Mouse (Mus musculus) liver, adult 2 months (tissue): ENCODE measurements around the gene Gse1. TPM values are rescaled to one million over a fixed set of nuclear protein-coding genes. Genes with fewer than 3 reads are reported as not detected.

ENCODE experiments used
- DNase-seq: peaks from one replicate; pipeline ENCODE4 v3.0.0-alpha.2; 2011; ENCODE audit warnings: low read depth, low spot score; ENCODE audit errors: extremely low read depth
- H3K27ac ChIP-seq: fragments of 200-500 bp; replicated peaks from 2 replicates; pipeline ENCODE4 v1.5.1; 2012; ENCODE audit warnings: low read depth, mild to moderate bottlenecking, control low read depth, inconsistent platforms, low read length; ENCODE audit not compliant: insufficient read depth
- H3K27me3 ChIP-seq: fragments of 200-500 bp; 2 replicates; pipeline ENCODE4 v1.6.1; 2012; ENCODE audit warnings: mild to moderate bottlenecking, moderate library complexity, low read length, inconsistent platforms; ENCODE audit not compliant: control insufficient read depth, insufficient read depth
- H3K36me3 ChIP-seq: fragments of 200-500 bp; 2 replicates; pipeline ENCODE4 v1.6.1; 2012; ENCODE audit warnings: low read length, inconsistent platforms; ENCODE audit not compliant: control insufficient read depth, insufficient read depth
- H3K4me1 ChIP-seq: fragments of 200-500 bp; 2 replicates; pipeline ENCODE4 v1.6.1; 2011; ENCODE audit warnings: low read length; ENCODE audit not compliant: control insufficient read depth, insufficient read depth
- H3K4me3 ChIP-seq: fragments of 200-500 bp; 2 replicates; pipeline ENCODE4 v1.5.1; 2011; ENCODE audit warnings: low read depth, mild to moderate bottlenecking, control low read depth, low read length, moderate library complexity; ENCODE audit not compliant: insufficient read depth
- H3K79me2 ChIP-seq: fragments of 200-500 bp; 2 replicates; pipeline ENCODE4 v1.6.1; 2012; ENCODE audit warnings: inconsistent platforms, mild to moderate bottlenecking, low read length, moderate library complexity; ENCODE audit not compliant: control insufficient read depth, insufficient read depth
- H3K9ac ChIP-seq: fragments of 200-500 bp; 2 replicates; pipeline ENCODE4 v1.6.1; 2012; ENCODE audit warnings: low read depth, mild to moderate bottlenecking, control low read depth, inconsistent platforms, low read length
- CTCF ChIP-seq: fragments of 200-500 bp; IDR thresholded peaks from 2 replicates; pipeline ENCODE4 v1.5.1; 2011; ENCODE audit warnings: low read depth, low read length, control low read depth
- POLR2A ChIP-seq: fragments of 200-500 bp; IDR thresholded peaks from 2 replicates; pipeline ENCODE4 v1.6.1; 2011; ENCODE audit warnings: low read length, control low read depth; ENCODE audit not compliant: insufficient read depth; ENCODE audit errors: extremely low read depth
- WGBS: fragments of 180-500 bp; shearing (Covaris S2); methylation state at CpG from one replicate; pipeline ENCODE4 v1.1.7; 2018; 5-methylcytosine and 5-hydroxymethylcytosine counted together
- polyA plus RNA-seq: library from polyadenylated mRNA; depleted of rRNA; stranded (reverse); fragments of >200 nt; gene quantifications from 2 replicates; pipeline ENCODE4 v1.2.3, GENCODE M21; 2012
- total RNA-seq: library from RNA; depleted of rRNA; stranded (reverse); fragments of >200 nt; gene quantifications from 2 replicates; pipeline ENCODE4 v1.2.3, GENCODE M21; 2014

Gse1 gene
- total and polyA plus RNA-seq, 2 experiments = 2.6 to 10.0 TPM

DNA sequence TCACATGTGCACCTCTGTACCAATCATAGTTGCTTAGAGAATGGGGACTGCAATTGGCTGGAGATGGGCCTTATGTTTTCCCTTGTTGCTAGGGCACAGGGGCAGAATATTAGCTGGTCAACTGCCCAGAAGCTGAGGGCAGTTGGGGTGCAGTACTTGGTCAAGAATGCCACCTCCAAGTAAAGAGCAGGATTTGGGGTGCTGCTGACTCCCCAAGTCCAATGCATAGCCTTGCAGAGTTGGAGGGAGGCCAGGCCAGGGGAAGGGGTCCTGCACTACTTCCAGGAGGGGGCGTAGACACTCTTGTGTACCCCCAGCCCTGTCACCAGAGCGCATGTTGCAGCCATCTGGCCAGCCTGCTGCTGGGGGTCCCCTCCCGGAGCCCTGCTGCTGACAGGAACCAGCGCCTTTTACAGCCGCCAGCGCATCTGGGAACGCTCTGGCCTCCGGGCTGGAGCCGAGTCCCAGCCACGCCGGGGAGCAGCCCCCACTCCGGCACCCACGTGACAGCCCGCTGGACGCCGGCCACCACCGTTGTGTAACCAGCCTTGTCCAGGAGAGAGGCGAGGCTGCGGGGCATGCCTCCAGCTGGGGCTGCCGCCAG, 37.3 kb upstream of the Gse1 start:
- Histone ChIP-seq H3K79me2 (no peaks in the 10 kb centered on the region), H3K4me3 (peak overlapping the region; percentile 46; the same call in 1 of the 2 replicates), H3K9ac (peak overlapping the region; percentile 56), H3K27me3 (no peaks in the 10 kb centered on the region), H3K27ac (peak overlapping the region; percentile 93), H3K4me1 (no peaks in the 10 kb centered on the region; the same call in 1 of the 2 replicates), H3K36me3 (no peaks in the 10 kb centered on the region)
- TF ChIP-seq CTCF (no peak), POLR2A (0 out of 2 replicates have a peak, but pooled peaks have one; percentile 31)
- 14% methylated on average over 20 of the region's 20 CpGs for WGBS
- peak; percentile 92 for DNase-seq

DNA sequence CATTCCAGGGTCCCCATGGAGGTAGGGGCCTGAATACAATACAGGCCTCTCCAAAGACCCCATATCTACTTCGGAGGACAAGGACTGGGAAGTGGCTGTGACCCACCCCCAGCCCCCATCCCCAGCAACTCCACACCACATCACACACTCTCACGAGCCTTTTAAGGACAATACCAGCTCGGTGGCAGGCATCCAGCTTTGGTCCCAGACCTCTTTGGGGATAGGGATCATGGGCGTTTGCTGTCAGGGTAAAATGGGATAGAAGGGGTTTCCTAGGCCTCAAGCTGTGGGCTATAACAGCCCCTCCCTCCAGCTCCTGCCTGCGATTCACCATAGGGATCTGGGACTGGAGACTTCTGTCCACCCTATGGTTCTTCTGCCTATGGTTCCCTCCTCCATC, 36.6 kb upstream of the Gse1 start:
- no peaks in the 10 kb centered on the region for H3K36me3 ChIP-seq
- TF ChIP-seq POLR2A = no peak
- TF ChIP-seq CTCF = no peak
- DNase-seq = no peak
- no peak overlapping the region for H3K27ac ChIP-seq
- H3K4me3 ChIP-seq = no peak overlapping the region
- whole genome bisulfite sequencing = 68% methylated on average over 5 of the region's 5 CpGs
- H3K79me2 ChIP-seq = no peaks in the 10 kb centered on the region
- H3K9ac ChIP-seq = no peak overlapping the region
- no peaks in the 10 kb centered on the region for H3K27me3 ChIP-seq
- no peaks in the 10 kb centered on the region for H3K4me1 ChIP-seq

DNA sequence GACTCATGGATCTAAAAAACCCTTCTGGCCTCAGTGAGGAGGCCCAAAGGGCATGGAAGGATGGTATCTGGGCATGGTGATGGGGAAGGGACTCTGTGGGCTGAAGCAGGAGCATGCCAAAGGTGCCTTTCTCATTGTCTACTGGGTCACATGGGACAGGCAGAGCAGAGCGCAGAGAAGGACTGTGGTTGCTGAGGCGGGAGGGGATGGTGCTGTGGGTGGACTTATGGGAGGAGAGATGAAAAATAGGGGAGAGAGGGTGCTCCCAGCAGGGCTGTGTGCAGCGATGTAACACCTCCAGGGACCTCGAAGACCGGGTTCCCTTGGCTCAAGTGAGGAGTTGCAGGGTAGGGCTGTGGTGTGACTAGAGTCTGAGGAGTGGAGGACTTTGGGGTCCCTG, 36.1 kb upstream of the Gse1 start:
- DNase-seq = no peak
- H3K27me3 ChIP-seq = no peaks in the 10 kb centered on the region
- no peaks in the 10 kb centered on the region for H3K79me2 ChIP-seq
- H3K9ac ChIP-seq = no peak overlapping the region
- no peaks in the 10 kb centered on the region for H3K36me3 ChIP-seq
- no peaks in the 10 kb centered on the region for H3K4me1 ChIP-seq
- no peak overlapping the region for H3K4me3 ChIP-seq
- no peak overlapping the region for H3K27ac ChIP-seq
- no peak for TF ChIP-seq POLR2A
- no peak for TF ChIP-seq CTCF
- 98% methylated on average over 5 of the region's 5 CpGs for WGBS

DNA sequence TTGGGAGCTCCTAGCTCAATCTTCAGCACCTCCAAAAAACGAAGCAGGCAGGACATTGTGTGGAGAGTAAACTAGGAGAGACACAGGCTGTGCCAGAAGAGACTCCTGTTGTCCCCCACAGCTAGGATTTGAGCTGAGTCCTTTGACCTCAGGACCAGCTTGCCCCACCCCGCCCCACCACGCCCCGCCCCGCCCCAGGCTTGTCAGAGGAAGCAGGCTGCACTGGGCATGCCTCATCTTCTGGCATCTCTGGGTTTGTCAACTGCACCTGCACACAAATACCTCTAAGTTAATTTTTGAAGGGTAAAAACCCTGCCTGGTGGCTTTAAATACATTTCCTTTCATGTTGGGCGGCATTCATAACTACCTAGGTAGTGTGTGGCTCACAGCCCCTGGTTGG, 26.9 kb upstream of the Gse1 start:
- Histone ChIP-seq H3K36me3 (no peaks in the 10 kb centered on the region), H3K27ac (no peak overlapping the region), H3K9ac (no peak overlapping the region), H3K79me2 (no peaks in the 10 kb centered on the region), H3K4me1 (no peaks in the 10 kb centered on the region), H3K27me3 (no peaks in the 10 kb centered on the region), H3K4me3 (no peak overlapping the region)
- TF ChIP-seq POLR2A (no peak), CTCF (no peak)
- DNase-seq = no peak
- 89% methylated on average over 6 of the region's 6 CpGs for WGBS

DNA sequence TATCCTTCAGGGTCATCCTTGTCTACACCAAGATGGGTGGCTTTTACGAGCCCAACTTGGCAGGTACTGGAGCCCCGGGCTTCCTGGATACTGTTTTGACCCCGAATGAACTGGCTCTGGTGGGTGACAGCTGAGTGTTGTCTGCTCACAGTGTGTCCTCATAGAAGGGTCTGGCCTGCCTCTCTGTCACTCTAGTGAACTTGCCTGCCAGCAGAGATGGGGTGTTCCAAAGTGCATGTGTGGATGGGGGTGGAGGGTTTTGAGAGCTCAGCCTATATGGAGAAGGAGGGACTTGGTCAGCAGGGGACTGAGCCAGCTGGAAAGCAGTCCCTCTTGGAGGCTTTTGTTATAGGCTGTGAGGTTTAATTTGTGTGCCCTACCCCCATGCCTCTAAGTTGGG, 25.7 kb upstream of the Gse1 start:
- TF ChIP-seq CTCF (no peak), POLR2A (no peak)
- WGBS = 63% methylated on average over 3 of the region's 3 CpGs
- no peaks in the 10 kb centered on the region for H3K4me1 ChIP-seq
- H3K4me3 ChIP-seq = no peak overlapping the region
- H3K27ac ChIP-seq = no peak overlapping the region
- no peak overlapping the region for H3K9ac ChIP-seq
- DNase-seq = no peak
- H3K27me3 ChIP-seq = no peaks in the 10 kb centered on the region
- H3K36me3 ChIP-seq = no peaks in the 10 kb centered on the region
- H3K79me2 ChIP-seq = no peaks in the 10 kb centered on the region

DNA sequence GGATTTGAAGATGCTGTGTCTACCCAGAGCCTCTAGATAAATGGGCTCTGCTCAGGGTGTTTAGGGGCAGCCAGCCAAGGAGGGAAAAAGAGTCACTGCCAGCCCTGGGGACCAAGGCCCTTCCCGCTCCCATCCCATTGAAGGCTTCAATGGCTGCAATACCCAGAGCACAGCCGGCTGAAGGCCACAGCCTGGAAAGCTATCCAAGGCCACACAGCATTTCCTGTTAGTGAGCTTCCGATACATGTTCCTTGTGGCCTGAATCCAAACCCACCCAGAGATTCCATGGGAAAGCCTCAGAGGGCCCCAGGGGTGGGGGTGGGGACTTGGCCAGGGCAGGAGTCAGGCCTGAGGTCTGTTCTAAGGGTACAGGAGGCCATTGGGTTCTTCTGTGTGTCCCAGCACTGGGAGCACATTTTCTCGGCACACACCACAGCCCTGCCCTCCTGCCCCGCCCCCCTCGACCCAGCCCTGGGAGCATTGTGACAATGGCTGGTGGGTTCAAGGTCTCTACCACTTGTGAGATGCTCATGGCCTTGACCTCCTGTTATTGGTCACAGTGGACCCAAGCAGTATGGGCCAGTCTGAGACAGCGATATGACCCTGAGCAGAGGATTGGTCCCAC, 23.4 kb upstream of the Gse1 start:
- H3K27me3 ChIP-seq = no peaks in the 10 kb centered on the region
- no peaks in the 10 kb centered on the region for H3K79me2 ChIP-seq
- 68% methylated on average over 7 of the region's 7 CpGs for WGBS
- no peak overlapping the region for H3K4me3 ChIP-seq
- no peak overlapping the region for H3K27ac ChIP-seq
- peak; percentile 21 for DNase-seq
- H3K36me3 ChIP-seq = no peaks in the 10 kb centered on the region
- no peak overlapping the region for H3K9ac ChIP-seq
- no peaks in the 10 kb centered on the region for H3K4me1 ChIP-seq
- TF ChIP-seq CTCF (no peak), POLR2A (no peak)
